Mouse (Mus musculus) E14TG2a.4 (cell line): ENCODE measurements at regions not wholly inside any gene's neighbourhood (a gene's known extent, or its start where the extent isn't known, plus 50 kb on each side); places are given as distances from the start of the nearest gene placed in this dataset.

Experiments used
- H3K27me3 ChIP-seq: 2 replicates; pipeline ENCODE4 v1.6.1; 2014; ENCODE audit warnings: low read length, control low read depth; ENCODE audit not compliant: insufficient read depth
- H3K36me3 ChIP-seq: 2 replicates; pipeline ENCODE4 v1.6.1; 2014; ENCODE audit warnings: low read length, control low read depth; ENCODE audit not compliant: insufficient read depth
- H3K4me1 ChIP-seq: replicated peaks from 2 replicates; pipeline ENCODE4 v1.6.1; 2014; ENCODE audit warnings: low read depth, low read length, control low read depth
- H3K4me3 ChIP-seq: replicated peaks from 2 replicates; pipeline ENCODE4 v1.5.1; 2014; ENCODE audit warnings: mild to moderate bottlenecking, low read length
- H3K9me3 ChIP-seq: 2 replicates; pipeline ENCODE4 v1.6.1; 2014; ENCODE audit warnings: low read length, control low read depth
- CTCF ChIP-seq: conservative IDR thresholded peaks from 2 replicates; pipeline ENCODE4 v1.5.1; 2014; ENCODE audit warnings: low read length
- NANOG ChIP-seq: IDR thresholded peaks from 2 replicates; pipeline ENCODE4 v1.6.1; 2014; ENCODE audit warnings: borderline replicate concordance, low read length, mixed read lengths
- POU5F1 ChIP-seq: IDR thresholded peaks from 2 replicates; pipeline ENCODE4 v1.6.1; 2014; ENCODE audit warnings: low read length, borderline replicate concordance

GRCm38 (mm10) chr9:27646100-27646499 lies 144.5 kb upstream of the Opcml start:
- no peaks in the 10 kb centered on the region for H3K4me1 ChIP-seq
- no peaks in the 10 kb centered on the region for H3K9me3 ChIP-seq
- no peak for TF ChIP-seq POU5F1
- TF ChIP-seq CTCF, result no peak
- TF ChIP-seq NANOG, result no peak
- H3K4me3 ChIP-seq, result no peak overlapping the region
- no peaks in the 10 kb centered on the region for H3K27me3 ChIP-seq
- H3K36me3 ChIP-seq, result no peaks in the 10 kb centered on the region

GRCm38 (mm10) chr9:27646956-27647355 lies 143.6 kb upstream of the Opcml start:
- TF ChIP-seq POU5F1, result no peak
- no peak for TF ChIP-seq NANOG
- TF ChIP-seq CTCF, result no peak
- no peak overlapping the region for H3K4me3 ChIP-seq
- no peaks in the 10 kb centered on the region for H3K4me1 ChIP-seq
- H3K36me3 ChIP-seq, result no peaks in the 10 kb centered on the region
- H3K9me3 ChIP-seq, result no peaks in the 10 kb centered on the region
- no peaks in the 10 kb centered on the region for H3K27me3 ChIP-seq

- no peaks in the 10 kb centered on the region for H3K27me3 ChIP-seq
- TF ChIP-seq NANOG, result no peak
- no peak for TF ChIP-seq CTCF
- no peak for TF ChIP-seq POU5F1
- no peaks in the 10 kb centered on the region for H3K4me1 ChIP-seq
- H3K36me3 ChIP-seq, result no peaks in the 10 kb centered on the region
- no peak overlapping the region for H3K4me3 ChIP-seq
- H3K9me3 ChIP-seq, result no peaks in the 10 kb centered on the region
These were observed 132.6 kb upstream of the Opcml start for GRCm38 (mm10) chr9:27658001-27658400.

- no peak overlapping the region for H3K4me3 ChIP-seq
- H3K4me1 ChIP-seq, result no peaks in the 10 kb centered on the region
- H3K27me3 ChIP-seq, result no peaks in the 10 kb centered on the region
- no peaks in the 10 kb centered on the region for H3K36me3 ChIP-seq
- no peak for TF ChIP-seq POU5F1
- no peak for TF ChIP-seq NANOG
- TF ChIP-seq CTCF, result no peak
- no peaks in the 10 kb centered on the region for H3K9me3 ChIP-seq
These were observed 128.9 kb upstream of the Opcml start for GRCm38 (mm10) chr9:27661431-27662300.

- Histone ChIP-seq H3K9me3 (no peaks in the 10 kb centered on the region), H3K4me3 (no peak overlapping the region), H3K4me1 (no peaks in the 10 kb centered on the region), H3K36me3 (no peaks in the 10 kb centered on the region), H3K27me3 (no peaks in the 10 kb centered on the region)
- TF ChIP-seq CTCF (no peak), NANOG (no peak), POU5F1 (no peak)
These were observed 127.3 kb upstream of the Opcml start for GRCm38 (mm10) chr9:27663230-27663629.

- H3K36me3 ChIP-seq, result no peaks in the 10 kb centered on the region
- H3K27me3 ChIP-seq, result no peaks in the 10 kb centered on the region
- TF ChIP-seq CTCF, result no peak
- TF ChIP-seq NANOG, result no peak
- no peak for TF ChIP-seq POU5F1
- no peak overlapping the region for H3K4me3 ChIP-seq
- H3K9me3 ChIP-seq, result no peaks in the 10 kb centered on the region
- no peaks in the 10 kb centered on the region for H3K4me1 ChIP-seq
These were observed 124.9 kb upstream of the Opcml start for GRCm38 (mm10) chr9:27665659-27666058.

GRCm38 (mm10) chr9:27670032-27670740 lies 120.4 kb upstream of the Opcml start:
- Histone ChIP-seq H3K4me1 (peaks cover 8% of the 10 kb centered on the region), H3K36me3 (no peaks in the 10 kb centered on the region), H3K9me3 (no peaks in the 10 kb centered on the region), H3K4me3 (no peak overlapping the region), H3K27me3 (no peaks in the 10 kb centered on the region)
- no peak for TF ChIP-seq CTCF
- TF ChIP-seq NANOG, result no peak
- TF ChIP-seq POU5F1, result no peak

GRCm38 (mm10) chr9:27685325-27685724 lies 105.2 kb upstream of the Opcml start:
- H3K4me3 ChIP-seq, result no peak overlapping the region
- TF ChIP-seq POU5F1 (no peak), CTCF (no peak), NANOG (no peak)
- H3K9me3 ChIP-seq, result peaks cover 13% of the 10 kb centered on the region; the same call in 1 of the 2 replicates
- H3K4me1 ChIP-seq, result no peaks in the 10 kb centered on the region
- H3K27me3 ChIP-seq, result no peaks in the 10 kb centered on the region
- no peaks in the 10 kb centered on the region for H3K36me3 ChIP-seq
